Mouse (Mus musculus) 3134 (cell line): ENCODE measurements at regions not wholly inside any gene's neighbourhood (a gene's known extent, or its start where the extent isn't known, plus 50 kb on each side); places are given as distances from the start of the nearest gene placed in this dataset.

ENCODE experiments used
- DNase-seq: peaks from one replicate; pipeline ENCODE4 v3.0.0-alpha.2; 2011; ENCODE audit warnings: low spot score; ENCODE audit not compliant: insufficient read length; ENCODE audit errors: extremely low read depth

GRCm38 (mm10) chr10:7268386-7269033 lies 56.5 kb upstream of the Cnksr3 start:
- DNase-seq, result no peak

GRCm38 (mm10) chr10:7267903-7268302 lies 55.9 kb upstream of the Cnksr3 start:
- no peak for DNase-seq

GRCm38 (mm10) chr10:7267106-7267505 lies 55.1 kb upstream of the Cnksr3 start:
- DNase-seq, result no peak

- DNase-seq, result no peak
These were observed 53.4 kb upstream of the Cnksr3 start for GRCm38 (mm10) chr10:7265412-7265811.

GRCm38 (mm10) chr10:7264721-7265120 lies 52.7 kb upstream of the Cnksr3 start:
- DNase-seq, result no peak
